Mouse (Mus musculus) liver, embryonic 14.5 days (tissue): ENCODE data around the gene Gatb.

Experiments
- CTCF ChIP-seq: IDR thresholded peaks from 2 replicates; pipeline ENCODE4 v1.5.1; 2016; ENCODE audit warnings: antibody characterized with exemption, low read depth, control low read depth
- EP300 ChIP-seq: IDR thresholded peaks from 2 replicates; pipeline ENCODE4 v1.6.1; 2016; ENCODE audit warnings: antibody characterized with exemption, low read depth

DNA sequence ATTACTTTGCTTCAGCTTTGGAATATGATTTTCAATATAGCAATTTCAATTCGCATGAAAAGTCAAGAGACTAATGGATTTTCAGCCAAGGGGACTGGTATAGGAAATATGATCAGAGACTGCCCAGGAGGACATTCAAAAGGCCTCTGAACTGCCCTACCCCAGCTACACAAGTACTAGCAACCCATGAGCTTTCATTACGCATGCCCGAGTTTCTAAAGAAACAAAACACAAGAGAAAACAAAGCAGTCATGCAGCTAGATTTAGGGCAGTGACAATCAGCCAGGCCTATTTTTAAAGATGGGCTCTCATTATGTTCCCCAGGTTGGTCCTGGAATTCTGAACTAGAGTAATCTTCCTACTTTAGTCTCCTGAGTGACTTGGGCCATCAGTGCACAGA is 41.5 kb upstream of the Gatb start:
- TF ChIP-seq CTCF (no peak), EP300 (no peak)
